Mouse (Mus musculus) thymus, adult 18-20 months (tissue): ENCODE measurements at regions not wholly inside any gene's neighbourhood (a gene's known extent, or its start where the extent isn't known, plus 50 kb on each side); places are given as distances from the start of the nearest gene placed in this dataset.

ENCODE experiments used
- DNase-seq, 2 experiments: peaks; one replicate each; pipeline ENCODE4 v3.0.0; 2022; ENCODE audit warnings: mixed read lengths in 2 of 2

GRCm38 (mm10) chr11:64924989-64925388 is 53.8 kb upstream of the Elac2 start:
- DNase-seq: no peak

GRCm38 (mm10) chr11:64925970-64926369 is 52.9 kb upstream of the Elac2 start:
- no peak for DNase-seq
